In genomic region chr10:82910198-82910597, GRCm38 (mm10) we compare ENCODE assay signal across 11 mouse cellular contexts. TPM values are rescaled to one million over a fixed set of nuclear protein-coding genes. Genes with fewer than 3 reads are reported as not detected.
DNase-seq lines count a peak whose midpoint lies in the region; ATAC-seq lines count a peak whose summit lies in the region.
"Had no signal": no experiment of that assay in that cellular context is flagged by ENCODE, and none has a peak within 500 bp of the region (broad histone marks: within the 10 kb centered on the region; RNA-seq: fewer than 3 reads in every experiment).

No protein-coding gene starts in this region.

- H3K36me3 ChIP-seq in kidney, embryonic 14.5 days (ENCODE audit: control insufficient read depth, insufficient read depth, low read length) = no peaks in the 10 kb centered on the region
- H3K36me3 ChIP-seq: embryonic facial prominence, embryonic 12.5 days had no signal

- peak; percentile 23 for DNase-seq in kidney, adult 18-20 months
- DNase-seq in thymus, postnatal 36 days = peak; percentile 23 to 38
- DNase-seq in thymus, postnatal 0 days (ENCODE audit: low spot score) = no peak
- DNase-seq in adrenal gland, postnatal 36 days = peak; percentile 37 to 62
- peak; percentile 68 for DNase-seq in thymus, postnatal 4 days
- no peak for DNase-seq in cerebellum, adult 18-20 months
- no peak for DNase-seq in embryo, embryonic 10 days (ENCODE audit: low spot score)
- DNase-seq: right cerebral cortex, postnatal 4 days had no signal

- ATAC-seq in kidney, embryonic 14.5 days (ENCODE audit: low FRiP score, low TSS enrichment) = no peak
- ATAC-seq: activated CD4-positive, CD25-positive, alpha-beta regulatory T cell, adult 4 months had no signal

- no peaks in the 10 kb centered on the region for H3K9me3 ChIP-seq in kidney, embryonic 14.5 days (ENCODE audit: control insufficient read depth, low read length)
- H3K9me3 ChIP-seq: embryonic facial prominence, embryonic 12.5 days had no signal

- no peak overlapping the region for H3K9ac ChIP-seq in kidney, embryonic 14.5 days (ENCODE audit: low read depth, low read length)
- H3K9ac ChIP-seq: embryonic facial prominence, embryonic 12.5 days had no signal

- 80% methylated on average over 3 of the region's 3 CpGs for WGBS in kidney, embryonic 14.5 days

- no peaks in the 10 kb centered on the region for H3K4me1 ChIP-seq in kidney, embryonic 14.5 days (ENCODE audit: control insufficient read depth, insufficient read depth, low read length)

- no peak overlapping the region for H3K4me3 ChIP-seq in kidney, embryonic 14.5 days (ENCODE audit: low read length)
- H3K4me3 ChIP-seq: embryonic facial prominence, embryonic 12.5 days had no signal

- no peak overlapping the region for H3K4me2 ChIP-seq in kidney, embryonic 14.5 days (replicated peaks; ENCODE audit: low read depth, low read length)

- H3K27me3 ChIP-seq in kidney, embryonic 14.5 days (ENCODE audit: control insufficient read depth, insufficient read depth, low read length) = no peaks in the 10 kb centered on the region
- H3K27me3 ChIP-seq: embryonic facial prominence, embryonic 12.5 days had no signal

- no peak overlapping the region for H3K27ac ChIP-seq in kidney, embryonic 14.5 days (ENCODE audit: low read depth, low read length)
- H3K27ac ChIP-seq: embryonic facial prominence, embryonic 12.5 days had no signal

RNA-seq across cellular contexts. Expression of gene Eid3, which starts 43.8 kb away (rescaled TPM):
- polyA plus RNA-seq in kidney, embryonic 14.5 days (2014; fragmentation: Nextera tagmentation; extraction: Ambion mirVana) = 0.34 and 0.81 TPM in 2 replicates
- 0.19 and 0.27 TPM in 2 replicates for polyA plus RNA-seq in thymus, postnatal 0 days (2015; fragmentation: Nextera tagmentation; extraction: Ambion mirVana)
- 1 to 10 TPM; 1.9 to 2.5 TPM for total RNA-seq in adrenal gland, postnatal 36 days (2021)

Comparison
In these comparisons a context has a peak if more than half of its experiments do, and no peak if none do; other contexts are left out.
1. DNase-seq: peak in kidney, adult 18-20 months (single experiment), thymus, postnatal 36 days (2 of 2), adrenal gland, postnatal 36 days (2 of 2) and thymus, postnatal 4 days (single experiment); none in thymus, postnatal 0 days (single experiment), cerebellum, adult 18-20 months (0 of 2) and embryo, embryonic 10 days (single experiment).